Mouse (Mus musculus) urinary bladder, adult 18-20 months (tissue): Measurements from ENCODE around the gene Bsnd.

Source experiments
- DNase-seq, 2 experiments: peaks; one replicate each; pipeline ENCODE4 v3.0.0; 2022; ENCODE audit warnings: low spot score in 2 of 2, mixed read lengths in 2 of 2

Bsnd gene

GRCm38 (mm10) chr4:106492116-106492515 lies at the start of gene Bsnd:
Bsnd (minus strand) TSS chr4:106492283.
- no peak for DNase-seq

GRCm38 (mm10) chr4:106541491-106541890 lies 49.4 kb upstream of the Bsnd start:
- no peak for DNase-seq

- DNase-seq = no peak
Observed at GRCm38 (mm10) chr4:106539756-106540155, 47.7 kb upstream of the Bsnd start.

DNA sequence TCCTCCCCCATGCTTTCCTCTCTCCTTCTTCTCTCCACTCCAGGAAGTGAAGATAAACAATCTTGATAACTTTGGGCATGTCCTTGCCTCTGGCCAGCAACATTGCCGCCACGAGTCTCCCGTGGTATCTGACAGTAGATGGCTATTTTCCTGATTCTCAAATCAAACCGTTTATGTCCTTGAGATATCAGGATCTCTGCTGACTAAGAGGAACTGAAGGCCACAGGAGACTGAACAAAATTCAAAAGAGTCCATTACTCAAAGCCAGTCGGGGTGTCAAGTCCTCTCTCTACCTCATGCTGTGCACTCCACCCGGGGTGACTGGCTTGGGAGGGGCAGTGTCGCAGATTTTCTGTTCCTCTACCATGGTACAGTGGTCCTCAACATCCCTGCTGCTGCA lies 42.2 kb upstream of the Bsnd start:
- DNase-seq = no peak

- no peak for DNase-seq
Observed at GRCm38 (mm10) chr4:106533421-106534080, 41.5 kb upstream of the Bsnd start.

DNA sequence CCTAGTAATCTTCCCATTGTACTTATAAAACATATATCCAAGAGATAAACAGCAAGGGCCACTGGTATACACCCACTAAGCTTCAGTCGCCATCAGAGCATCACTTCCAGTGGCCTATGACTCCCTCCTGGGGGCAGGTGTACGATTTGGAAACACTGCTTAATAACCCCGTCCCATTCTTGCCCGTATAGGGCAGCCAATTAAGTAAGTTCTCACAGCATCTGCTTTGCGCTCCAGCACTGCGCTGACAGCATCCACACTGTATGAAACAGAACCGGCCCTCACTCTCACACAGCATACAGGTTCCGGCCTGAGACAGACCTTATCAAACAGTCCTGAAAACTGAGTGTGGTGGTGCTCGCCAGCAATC lies 38.0 kb upstream of the Bsnd start:
- no peak for DNase-seq

GRCm38 (mm10) chr4:106529375-106530112 lies 37.5 kb upstream of the Bsnd start:
- peak; percentile 82 for DNase-seq

DNA sequence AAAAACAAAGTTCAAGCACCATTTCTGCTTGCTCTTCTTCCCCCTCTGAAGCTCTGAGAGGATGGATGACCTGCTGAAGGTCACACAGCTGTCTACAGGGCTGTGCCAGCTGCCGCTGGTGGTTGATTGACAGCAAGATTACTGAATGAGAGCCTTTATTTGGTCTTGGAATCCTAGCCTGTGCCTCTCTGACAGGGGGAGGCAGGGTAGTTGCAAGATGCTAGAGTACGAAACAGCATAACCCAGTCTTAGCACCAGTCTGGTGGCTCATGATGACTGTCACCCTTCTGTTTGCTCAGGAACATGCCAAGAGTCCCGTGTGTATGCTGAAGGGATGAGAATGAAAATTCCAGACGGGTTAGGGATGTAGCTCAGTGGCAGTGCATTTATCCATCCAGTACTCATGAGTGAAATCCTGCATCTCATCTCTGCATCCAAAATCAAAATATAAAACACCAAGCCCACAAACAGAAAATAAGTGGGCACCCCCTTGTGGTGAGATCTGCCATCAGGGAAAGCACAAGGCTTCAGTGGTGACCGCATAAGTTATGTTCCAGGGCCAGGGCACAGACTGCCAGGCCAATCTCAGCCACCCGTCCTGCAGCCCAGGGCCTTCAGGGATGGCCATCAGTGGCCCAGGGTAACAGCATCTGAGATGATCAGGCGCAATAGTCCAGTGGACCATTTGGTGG lies 35.9 kb upstream of the Bsnd start:
- DNase-seq = no peak

- no peak for DNase-seq
Observed at GRCm38 (mm10) chr4:106525001-106525400, 32.9 kb upstream of the Bsnd start.

DNA sequence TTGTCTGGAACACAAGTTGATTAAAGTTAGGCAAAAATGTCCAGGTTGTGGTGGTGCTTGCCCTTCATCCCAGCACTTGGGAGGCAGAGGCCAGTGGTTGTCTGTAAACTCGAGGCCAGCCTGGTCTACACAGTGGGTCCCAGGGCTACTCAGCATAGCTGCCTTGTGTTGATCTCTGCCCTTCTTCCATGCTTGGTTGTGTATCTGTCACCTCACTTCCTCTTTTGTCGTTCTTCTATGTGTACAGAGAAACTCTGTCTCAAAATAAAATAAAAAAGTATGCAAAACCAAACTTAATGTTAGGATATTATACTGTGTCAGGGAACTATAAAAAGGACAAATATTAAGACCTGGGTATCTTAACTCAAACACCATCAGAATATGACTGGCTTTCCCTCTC lies 32.0 kb upstream of the Bsnd start:
- DNase-seq = no peak

DNA sequence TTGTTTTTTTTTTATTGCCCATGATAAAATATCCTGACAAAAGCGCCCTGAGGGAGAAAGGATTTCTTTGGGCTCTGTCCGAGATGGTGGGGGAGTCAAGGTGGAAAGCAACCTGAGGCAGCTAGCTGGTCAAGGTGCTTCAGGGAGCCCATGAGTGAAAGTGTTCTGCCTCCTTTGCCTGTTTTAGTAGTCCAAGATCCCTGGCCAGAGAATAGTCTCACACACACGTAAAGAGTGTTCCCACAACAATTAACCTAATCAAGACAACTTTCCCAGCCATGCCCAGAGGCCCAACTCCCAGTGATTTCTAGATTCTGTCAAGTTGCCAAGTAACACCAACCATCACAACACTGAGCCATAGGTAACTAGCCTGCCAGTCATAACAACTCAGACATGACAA lies 30.5 kb upstream of the Bsnd start:
- no peak for DNase-seq

DNA sequence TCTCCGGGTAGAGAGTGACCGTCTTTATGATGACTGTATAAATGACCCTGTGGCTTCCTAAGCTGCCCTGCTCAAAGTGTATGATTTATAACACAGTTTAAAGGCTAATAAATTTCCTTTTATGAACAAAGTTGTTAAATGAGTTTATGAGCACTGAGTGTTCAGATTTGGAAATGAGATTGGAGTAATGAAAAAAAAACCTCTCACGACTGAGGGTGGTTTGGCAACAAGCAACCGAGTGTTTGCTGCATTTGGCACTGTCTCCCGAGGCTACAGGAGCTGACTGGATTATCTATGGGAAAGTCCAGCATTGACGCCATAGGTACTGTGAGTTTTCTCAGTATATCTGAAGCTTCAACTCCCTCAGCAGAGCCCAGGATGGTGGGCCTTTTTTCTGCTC lies 22.5 kb upstream of the Bsnd start:
- no peak for DNase-seq

- DNase-seq = no peak
Observed at GRCm38 (mm10) chr4:106509888-106510287, 17.8 kb upstream of the Bsnd start.

GRCm38 (mm10) chr4:106505453-106506058 lies 13.5 kb upstream of the Bsnd start:
- no peak for DNase-seq

GRCm38 (mm10) chr4:106503578-106503977 lies 11.5 kb upstream of the Bsnd start:
- DNase-seq = no peak

DNA sequence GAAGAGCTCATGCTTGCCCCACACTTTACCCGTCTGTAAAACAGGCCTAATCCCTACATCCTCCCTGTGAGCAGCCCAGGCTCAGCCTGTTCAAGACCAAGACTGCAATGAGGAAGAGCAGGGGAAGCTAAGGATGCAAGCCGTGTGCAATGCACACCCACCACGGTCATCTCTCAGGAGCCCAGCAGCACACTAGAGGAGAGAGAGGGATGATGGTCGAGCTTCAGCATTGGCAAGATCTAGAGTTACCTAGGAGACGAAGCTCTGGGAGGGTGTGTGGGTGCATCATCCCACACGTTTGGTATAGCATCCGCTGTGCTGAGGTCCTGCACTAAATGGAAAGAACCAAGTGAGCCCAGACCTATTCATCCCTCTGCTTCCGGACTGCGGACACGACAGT lies 8.0 kb upstream of the Bsnd start:
- no peak for DNase-seq

DNA sequence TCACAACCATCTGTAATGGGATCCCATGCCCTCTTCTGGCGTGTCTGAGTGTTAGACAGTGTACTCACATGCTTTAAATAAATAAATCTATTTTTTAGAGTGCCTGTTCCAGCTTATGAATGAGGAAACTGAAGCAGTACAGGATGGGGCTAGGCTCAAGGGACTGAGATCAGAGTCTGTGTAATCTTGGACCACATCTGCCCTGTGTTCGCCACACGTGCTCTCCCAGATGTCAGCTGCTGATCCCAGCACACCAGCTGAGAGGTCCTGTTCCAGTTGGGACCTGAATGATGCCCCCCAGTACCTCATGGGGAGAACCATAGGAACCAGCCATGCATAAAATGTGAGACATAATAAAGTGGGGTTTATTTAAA lies 6.4 kb upstream of the Bsnd start:
- DNase-seq = no peak

- DNase-seq = no peak
Observed at GRCm38 (mm10) chr4:106497776-106498470, 5.8 kb upstream of the Bsnd start.

- DNase-seq = no peak
Observed at GRCm38 (mm10) chr4:106496833-106497232, 4.8 kb upstream of the Bsnd start.

DNA sequence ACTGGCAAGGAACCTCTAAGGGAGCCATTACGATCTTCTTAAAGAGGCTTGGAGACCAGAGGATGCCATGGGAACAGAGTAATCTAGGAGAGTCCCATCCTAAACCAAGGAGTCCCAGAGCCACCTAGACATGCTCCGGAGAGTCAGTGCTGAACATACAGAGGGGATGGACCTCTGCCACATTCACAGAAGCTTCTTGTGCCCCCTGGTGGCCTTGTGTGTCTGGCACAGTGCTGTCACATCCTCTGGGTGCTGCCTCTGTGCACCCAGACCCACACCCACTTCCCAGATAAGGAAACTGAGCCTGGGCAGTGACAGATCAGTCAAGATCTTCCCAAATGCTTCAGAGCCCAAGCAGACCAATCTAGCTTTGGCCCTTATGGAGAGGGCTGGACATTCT lies 1.6 kb upstream of the Bsnd start:
- no peak for DNase-seq

GRCm38 (mm10) chr4:106490620-106491019 lies 1.5 kb downstream of the Bsnd start:
- no peak for DNase-seq

DNA sequence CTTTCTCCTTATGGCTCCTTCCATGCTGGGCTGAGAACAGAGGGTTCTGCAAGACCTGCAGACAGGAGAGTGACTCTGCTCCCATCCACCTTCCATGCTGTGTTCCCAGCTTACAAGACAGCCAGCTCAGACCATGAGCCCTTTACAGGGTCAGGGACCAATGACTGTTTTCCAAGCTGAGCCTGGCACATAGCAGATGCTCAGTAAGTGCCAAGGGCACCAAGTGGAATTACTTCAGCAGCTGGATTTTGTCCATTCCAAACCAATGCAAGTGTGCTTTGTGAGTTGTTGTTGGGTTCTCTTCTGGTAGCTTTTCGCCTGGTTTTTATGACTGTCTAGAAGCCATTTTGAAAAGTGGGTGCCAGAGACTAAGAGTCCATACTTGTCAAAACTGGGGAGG lies 8.3 kb downstream of the Bsnd start:
- DNase-seq = no peak
